ENCODE assay signal across 22 mouse cellular contexts in genomic region chr1:121005198-121005597, GRCm38 (mm10).
DNase-seq lines count a peak whose midpoint lies in the region; ATAC-seq lines count a peak whose summit lies in the region.
"Had no signal": no experiment of that assay in that cellular context is flagged by ENCODE, and none has a peak within 500 bp of the region (broad histone marks: within the 10 kb centered on the region; RNA-seq: fewer than 3 reads in every experiment).

No protein-coding gene starts in this region.

- no peaks in the 10 kb centered on the region for H3K27me3 ChIP-seq in heart, embryonic 12.5 days (replicated peaks)
- H3K27me3 ChIP-seq: embryonic facial prominence, embryonic 13.5 days; heart, embryonic 13.5 days; liver, embryonic 13.5 days; lung, embryonic 15.5 days had no signal

- no peak overlapping the region for H3K27ac ChIP-seq in heart, embryonic 12.5 days (ENCODE audit: poor library complexity, severe bottlenecking)
- H3K27ac ChIP-seq: embryonic facial prominence, embryonic 13.5 days; heart, embryonic 13.5 days; hindbrain, embryonic 14.5 days; layer of hippocampus, adult 2 months; liver, embryonic 13.5 days; lung, embryonic 15.5 days; macrophage; midbrain, embryonic 10.5 days had no signal

- ATAC-seq in heart, embryonic 12.5 days (ENCODE audit: insufficient number of reproducible peaks, low FRiP score) = 0 out of 2 replicates have a peak, but pooled peaks have one; percentile 18
- ATAC-seq: forebrain, embryonic 14.5 days had no signal

- H3K4me1 ChIP-seq in heart, embryonic 12.5 days (replicated peaks) = 0 out of 2 replicates have a peak, but pooled peaks cover 5% of the 10 kb centered on the region
- H3K4me1 ChIP-seq: liver, embryonic 13.5 days; lung, embryonic 15.5 days had no signal

- no peak overlapping the region for H3K4me3 ChIP-seq in heart, embryonic 12.5 days
- H3K4me3 ChIP-seq: embryonic facial prominence, embryonic 13.5 days; heart, embryonic 13.5 days; layer of hippocampus, adult 2 months; liver, embryonic 13.5 days; lung, embryonic 15.5 days; midbrain, embryonic 10.5 days had no signal

- WGBS in heart, embryonic 12.5 days = 25% methylated on average over 3 of the region's 3 CpGs

- no peaks in the 10 kb centered on the region for H3K36me3 ChIP-seq in heart, embryonic 12.5 days
- H3K36me3 ChIP-seq: embryonic facial prominence, embryonic 13.5 days; heart, embryonic 13.5 days; liver, embryonic 13.5 days; lung, embryonic 15.5 days; midbrain, embryonic 10.5 days had no signal

- no peak overlapping the region for H3K4me2 ChIP-seq in heart, embryonic 12.5 days
- H3K4me2 ChIP-seq: embryonic facial prominence, embryonic 13.5 days; heart, embryonic 13.5 days; hindbrain, embryonic 14.5 days; liver, embryonic 13.5 days; lung, embryonic 15.5 days had no signal

- no peak overlapping the region for H3K9ac ChIP-seq in heart, embryonic 12.5 days
- H3K9ac ChIP-seq: embryonic facial prominence, embryonic 13.5 days; heart, embryonic 13.5 days; hindbrain, embryonic 14.5 days; liver, embryonic 13.5 days; lung, embryonic 15.5 days had no signal

- no peaks in the 10 kb centered on the region; the same call in 1 of the 2 replicates for H3K9me3 ChIP-seq in heart, embryonic 12.5 days (replicated peaks)
- H3K9me3 ChIP-seq: liver, embryonic 13.5 days; lung, embryonic 15.5 days; midbrain, embryonic 10.5 days had no signal

- peak; percentile 21 for DNase-seq in adrenal gland, adult 2 months
- DNase-seq in adrenal gland, postnatal 25 days = no peak
- DNase-seq in R1 (ENCODE audit: low read depth, low spot score) = peak; percentile 4
- peak; percentile 61 for DNase-seq in heart, postnatal 4 days
- DNase-seq in layer of hippocampus, postnatal 10 days (ENCODE audit: low spot score in 2 of 2) = no peak
- DNase-seq in spleen, adult 18-20 months = no peak
- no peak for DNase-seq in right cerebral cortex, postnatal 10 days (ENCODE audit: low spot score in 2 of 2)
- DNase-seq: cerebellum, adult 9-11 months; gastrocnemius, postnatal 14 days; kidney, adult 8-10 months; kidney, postnatal 14 days; liver, embryonic 13.5 days; thymus, postnatal 25 days had no signal

Comparison
In these comparisons a context has a peak if more than half of its experiments do, and no peak if none do; other contexts are left out.
1. DNase-seq: peak in adrenal gland, adult 2 months (single experiment), R1 (single experiment) and heart, postnatal 4 days (single experiment); none in adrenal gland, postnatal 25 days (single experiment), layer of hippocampus, postnatal 10 days (0 of 2), spleen, adult 18-20 months (0 of 2) and right cerebral cortex, postnatal 10 days (0 of 2).